Mouse (Mus musculus): Measurements from ENCODE around the gene Cux1. TPM values are rescaled to one million over a fixed set of nuclear protein-coding genes. Genes with fewer than 3 reads are reported as not detected.

Gene Cux1
- polyA plus RNA-seq, 1 experiment = 126 TPM

GRCm38 (mm10) chr5:136486401-136486800 lies 80.9 kb downstream of the Cux1 start:
- no peak overlapping the region for H3K27ac ChIP-seq (ENCODE audit: insufficient read depth, low read depth, low read length)
- H3K4me1 ChIP-seq (ENCODE audit: control insufficient read depth, insufficient read depth, low read length) = peaks cover under 1% of the 10 kb centered on the region; the same call in 1 of the 2 replicates
- H3K27me3 ChIP-seq (replicated peaks; ENCODE audit: control insufficient read depth, insufficient read depth, low read length) = no peaks in the 10 kb centered on the region
- TF ChIP-seq CTCF (conservative IDR thresholded peaks at IDR 0.05; ENCODE audit: insufficient read depth, insufficient read length, low read depth, low read length) (no peak), POLR2A (IDR thresholded peaks at IDR 0.05; ENCODE audit: low read depth, low read length) (no peak)
- DNase-seq = no peak
- H3K4me3 ChIP-seq (ENCODE audit: insufficient read depth, low read depth, low read length) = no peak overlapping the region
- no peaks in the 10 kb centered on the region; the same call in 1 of the 2 replicates for H3K36me3 ChIP-seq (ENCODE audit: control insufficient read depth, insufficient read depth, low read length)
- 96% methylated on average over 3 of the region's 3 CpGs for WGBS

- TF ChIP-seq CTCF (conservative IDR thresholded peaks at IDR 0.05; ENCODE audit: insufficient read depth, insufficient read length, low read depth, low read length) (no peak), POLR2A (IDR thresholded peaks at IDR 0.05; ENCODE audit: low read depth, low read length) (no peak)
- no peak overlapping the region for H3K27ac ChIP-seq (ENCODE audit: insufficient read depth, low read depth, low read length)
- no peak for DNase-seq
- no peak overlapping the region for H3K4me3 ChIP-seq (ENCODE audit: insufficient read depth, low read depth, low read length)
- 96% methylated on average over 6 of the region's 6 CpGs for WGBS
- no peaks in the 10 kb centered on the region; the same call in 1 of the 2 replicates for H3K36me3 ChIP-seq (ENCODE audit: control insufficient read depth, insufficient read depth, low read length)
- H3K4me1 ChIP-seq (ENCODE audit: control insufficient read depth, insufficient read depth, low read length) = peaks cover 2% of the 10 kb centered on the region; the same call in 1 of the 2 replicates
- no peaks in the 10 kb centered on the region for H3K27me3 ChIP-seq (replicated peaks; ENCODE audit: control insufficient read depth, insufficient read depth, low read length)
These were observed 81.9 kb downstream of the Cux1 start for GRCm38 (mm10) chr5:136485397-136485796.

GRCm38 (mm10) chr5:136482434-136482833 lies 84.9 kb downstream of the Cux1 start:
- TF ChIP-seq CTCF (conservative IDR thresholded peaks at IDR 0.05; ENCODE audit: insufficient read depth, insufficient read length, low read depth, low read length) (no peak), POLR2A (IDR thresholded peaks at IDR 0.05; ENCODE audit: low read depth, low read length) (no peak)
- Histone ChIP-seq H3K27me3 (replicated peaks; ENCODE audit: control insufficient read depth, insufficient read depth, low read length) (no peaks in the 10 kb centered on the region), H3K4me1 (ENCODE audit: control insufficient read depth, insufficient read depth, low read length) (peaks cover 21% of the 10 kb centered on the region), H3K4me3 (ENCODE audit: insufficient read depth, low read depth, low read length) (no peak overlapping the region), H3K36me3 (ENCODE audit: control insufficient read depth, insufficient read depth, low read length) (no peaks in the 10 kb centered on the region; the same call in 1 of the 2 replicates), H3K27ac (ENCODE audit: insufficient read depth, low read depth, low read length) (no peak overlapping the region)
- 90% methylated on average over 1 of the region's 1 CpGs for WGBS
- DNase-seq = no peak

GRCm38 (mm10) chr5:136480541-136480940 lies 86.7 kb downstream of the Cux1 start:
- DNase-seq = no peak
- Histone ChIP-seq H3K4me3 (ENCODE audit: insufficient read depth, low read depth, low read length) (no peak overlapping the region), H3K27me3 (replicated peaks; ENCODE audit: control insufficient read depth, insufficient read depth, low read length) (no peaks in the 10 kb centered on the region), H3K36me3 (ENCODE audit: control insufficient read depth, insufficient read depth, low read length) (no peaks in the 10 kb centered on the region; the same call in 1 of the 2 replicates), H3K27ac (ENCODE audit: insufficient read depth, low read depth, low read length) (peak overlapping the region; percentile 72), H3K4me1 (ENCODE audit: control insufficient read depth, insufficient read depth, low read length) (peaks cover 31% of the 10 kb centered on the region)
- WGBS = 48% methylated on average over 7 of the region's 7 CpGs
- TF ChIP-seq POLR2A (IDR thresholded peaks at IDR 0.05; ENCODE audit: low read depth, low read length) (no peak), CTCF (conservative IDR thresholded peaks at IDR 0.05; ENCODE audit: insufficient read depth, insufficient read length, low read depth, low read length) (no peak)

- Histone ChIP-seq H3K4me3 (ENCODE audit: insufficient read depth, low read depth, low read length) (no peak overlapping the region), H3K27ac (ENCODE audit: insufficient read depth, low read depth, low read length) (peak overlapping the region; percentile 72), H3K4me1 (ENCODE audit: control insufficient read depth, insufficient read depth, low read length) (peaks cover 31% of the 10 kb centered on the region), H3K27me3 (replicated peaks; ENCODE audit: control insufficient read depth, insufficient read depth, low read length) (no peaks in the 10 kb centered on the region), H3K36me3 (ENCODE audit: control insufficient read depth, insufficient read depth, low read length) (no peaks in the 10 kb centered on the region; the same call in 1 of the 2 replicates)
- DNase-seq = no peak
- 44% methylated on average over 4 of the region's 4 CpGs for WGBS
- TF ChIP-seq CTCF (conservative IDR thresholded peaks at IDR 0.05; ENCODE audit: insufficient read depth, insufficient read length, low read depth, low read length) (no peak), POLR2A (IDR thresholded peaks at IDR 0.05; ENCODE audit: low read depth, low read length) (no peak)
These were observed 87.5 kb downstream of the Cux1 start for GRCm38 (mm10) chr5:136479801-136480200.

GRCm38 (mm10) chr5:136479024-136479763 lies 88.1 kb downstream of the Cux1 start:
- H3K36me3 ChIP-seq (ENCODE audit: control insufficient read depth, insufficient read depth, low read length) = no peaks in the 10 kb centered on the region; the same call in 1 of the 2 replicates
- peak overlapping the region; percentile 72 for H3K27ac ChIP-seq (ENCODE audit: insufficient read depth, low read depth, low read length)
- WGBS = 46% methylated on average over 6 of the region's 6 CpGs
- no peaks in the 10 kb centered on the region for H3K27me3 ChIP-seq (replicated peaks; ENCODE audit: control insufficient read depth, insufficient read depth, low read length)
- peak; percentile 54 for DNase-seq
- H3K4me1 ChIP-seq (ENCODE audit: control insufficient read depth, insufficient read depth, low read length) = peaks cover 31% of the 10 kb centered on the region
- H3K4me3 ChIP-seq (ENCODE audit: insufficient read depth, low read depth, low read length) = no peak overlapping the region
- TF ChIP-seq POLR2A (IDR thresholded peaks at IDR 0.05; ENCODE audit: low read depth, low read length) = no peak
- TF ChIP-seq CTCF (conservative IDR thresholded peaks at IDR 0.05; ENCODE audit: insufficient read depth, insufficient read length, low read depth, low read length) = no peak

GRCm38 (mm10) chr5:136476272-136476671 lies 91.0 kb downstream of the Cux1 start:
- Histone ChIP-seq H3K4me3 (ENCODE audit: insufficient read depth, low read depth, low read length) (no peak overlapping the region), H3K36me3 (ENCODE audit: control insufficient read depth, insufficient read depth, low read length) (no peaks in the 10 kb centered on the region), H3K4me1 (ENCODE audit: control insufficient read depth, insufficient read depth, low read length) (peaks cover 51% of the 10 kb centered on the region), H3K27me3 (replicated peaks; ENCODE audit: control insufficient read depth, insufficient read depth, low read length) (no peaks in the 10 kb centered on the region), H3K27ac (ENCODE audit: insufficient read depth, low read depth, low read length) (0 out of 2 replicates have a peak overlapping the region, but pooled peaks have one; percentile 20)
- no peak for TF ChIP-seq POLR2A (IDR thresholded peaks at IDR 0.05; ENCODE audit: low read depth, low read length)
- no peak for TF ChIP-seq CTCF (conservative IDR thresholded peaks at IDR 0.05; ENCODE audit: insufficient read depth, insufficient read length, low read depth, low read length)
- 68% methylated on average over 3 of the region's 3 CpGs for WGBS
- DNase-seq = no peak
